Mouse (Mus musculus) intestine, embryonic 16.5 days (tissue): Measurements from ENCODE around the gene Cavin2. TPM values are rescaled to one million over a fixed set of nuclear protein-coding genes. Genes with fewer than 3 reads are reported as not detected.

Experiments
- ATAC-seq: fragments of 200-750 bp; cut with Nextera tagmentation; 2 replicates; pipeline ENCODE4 v1.8.0; 2017; ENCODE audit warnings: moderate TSS enrichment, moderate library complexity
- H3K27ac ChIP-seq: fragments of 300-500 bp; sonication (generic); 2 replicates; pipeline ENCODE4 v1.5.1; 2014; ENCODE audit warnings: mild to moderate bottlenecking, low read length
- H3K27me3 ChIP-seq: fragments of 300-500 bp; sonication (generic); replicated peaks from 2 replicates; pipeline ENCODE4 v1.6.1; 2014; ENCODE audit warnings: low read length, control low read depth, mixed read lengths; ENCODE audit not compliant: control insufficient read depth, insufficient read depth
- H3K36me3 ChIP-seq: fragments of 300-500 bp; sonication (generic); 2 replicates; pipeline ENCODE4 v1.6.1; 2014; ENCODE audit warnings: low read length, control low read depth; ENCODE audit not compliant: control insufficient read depth, insufficient read depth
- H3K4me1 ChIP-seq: fragments of 300-500 bp; sonication (generic); 2 replicates; pipeline ENCODE4 v1.6.1; 2014; ENCODE audit warnings: low read length, control low read depth, mixed read lengths; ENCODE audit not compliant: control insufficient read depth, insufficient read depth
- H3K4me2 ChIP-seq: fragments of 300-500 bp; sonication (generic); 2 replicates; pipeline ENCODE4 v1.6.1; 2014; ENCODE audit warnings: low read depth, low read length, control low read depth
- H3K4me3 ChIP-seq: fragments of 300-500 bp; sonication (generic); 2 replicates; pipeline ENCODE4 v1.5.1; 2014; ENCODE audit warnings: mild to moderate bottlenecking, low read length
- H3K9ac ChIP-seq: fragments of 300-500 bp; sonication (generic); 2 replicates; pipeline ENCODE4 v1.6.1; 2014; ENCODE audit warnings: low read depth, low read length
- H3K9me3 ChIP-seq: fragments of 300-500 bp; sonication (generic); 2 replicates; pipeline ENCODE4 v1.6.1; 2016; ENCODE audit warnings: low read length, control low read depth; ENCODE audit not compliant: control insufficient read depth
- WGBS: fragments of 180-500 bp; shearing (Covaris S2); extraction: QIAGEN DNeasy Blood & Tissue Kit; methylation state at CpG from one replicate; pipeline ENCODE4 v1.1.7; 2014; 5-methylcytosine and 5-hydroxymethylcytosine counted together
- polyA plus RNA-seq: library from polyadenylated mRNA; unstranded; fragments of >200 nt; fragmentation: Nextera tagmentation; extraction: Ambion mirVana; gene quantifications from 2 replicates; pipeline ENCODE4 v1.2.1, GENCODE M21; 2015

Gene Cavin2
- polyA plus RNA-seq, 1 experiment from 2014 or later, result 76.3 TPM

DNA sequence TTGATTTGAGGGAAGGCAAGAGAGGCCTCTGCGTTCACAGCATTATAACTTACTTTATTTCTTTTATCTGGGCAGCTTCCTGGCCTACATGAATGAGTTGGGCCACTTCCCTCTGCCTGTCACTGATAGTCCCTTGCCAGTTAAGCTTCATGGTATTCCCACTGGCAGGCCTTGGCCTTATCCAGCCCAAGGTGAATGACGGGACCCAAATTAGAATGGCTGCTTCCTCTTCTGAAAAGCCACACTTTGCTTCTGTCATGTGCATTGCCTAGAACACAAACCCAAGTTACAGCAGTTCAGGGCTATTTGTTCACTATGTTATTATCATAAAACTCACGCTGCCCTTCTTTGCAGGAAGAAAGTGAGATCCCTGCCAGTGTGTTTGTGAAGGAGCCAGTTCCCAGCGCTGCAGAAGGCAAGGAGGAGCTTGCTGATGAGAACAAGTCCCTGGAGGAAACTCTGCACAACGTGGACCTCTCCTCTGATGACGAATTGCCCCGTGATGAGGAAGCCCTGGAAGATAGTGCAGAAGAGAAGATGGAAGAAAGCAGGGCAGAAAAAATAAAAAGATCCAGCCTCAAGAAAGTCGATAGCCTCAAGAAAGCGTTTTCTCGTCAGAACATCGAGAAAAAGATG is 11.5 kb downstream of the Cavin2 start:
- Histone ChIP-seq H3K4me3 (no peak overlapping the region), H3K9me3 (no peaks in the 10 kb centered on the region), H3K36me3 (no peaks in the 10 kb centered on the region), H3K27me3 (no peaks in the 10 kb centered on the region), H3K4me1 (no peaks in the 10 kb centered on the region), H3K9ac (no peak overlapping the region), H3K27ac (no peak overlapping the region), H3K4me2 (no peak overlapping the region)
- WGBS, result 71% methylated on average over 11 of the region's 11 CpGs
- ATAC-seq, result no peak

DNA sequence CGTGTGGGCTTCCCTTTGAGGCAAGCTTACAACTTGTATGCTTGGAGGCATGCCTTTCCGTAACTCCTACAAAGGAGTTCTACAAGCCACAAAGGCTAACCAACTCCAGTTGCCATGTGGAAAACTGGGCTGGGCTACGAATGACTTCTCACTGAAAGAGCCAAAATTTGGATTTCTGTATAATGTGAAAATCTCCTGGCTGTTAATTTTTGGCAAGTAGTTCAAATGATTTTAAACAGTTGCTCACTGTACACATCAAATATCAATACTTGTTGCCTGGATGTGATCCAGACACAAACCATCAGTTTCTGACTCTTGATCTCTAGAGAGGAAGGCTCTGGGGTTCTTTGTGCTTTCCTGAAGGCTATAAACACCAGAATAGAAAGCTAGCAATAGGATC is 18.1 kb downstream of the Cavin2 start:
- Histone ChIP-seq H3K9ac (no peak overlapping the region), H3K27ac (no peak overlapping the region), H3K9me3 (no peaks in the 10 kb centered on the region), H3K4me2 (no peak overlapping the region), H3K36me3 (no peaks in the 10 kb centered on the region), H3K4me3 (no peak overlapping the region), H3K27me3 (no peaks in the 10 kb centered on the region), H3K4me1 (no peaks in the 10 kb centered on the region)
- ATAC-seq, result no peak
- 84% methylated on average over 3 of the region's 3 CpGs for WGBS

DNA sequence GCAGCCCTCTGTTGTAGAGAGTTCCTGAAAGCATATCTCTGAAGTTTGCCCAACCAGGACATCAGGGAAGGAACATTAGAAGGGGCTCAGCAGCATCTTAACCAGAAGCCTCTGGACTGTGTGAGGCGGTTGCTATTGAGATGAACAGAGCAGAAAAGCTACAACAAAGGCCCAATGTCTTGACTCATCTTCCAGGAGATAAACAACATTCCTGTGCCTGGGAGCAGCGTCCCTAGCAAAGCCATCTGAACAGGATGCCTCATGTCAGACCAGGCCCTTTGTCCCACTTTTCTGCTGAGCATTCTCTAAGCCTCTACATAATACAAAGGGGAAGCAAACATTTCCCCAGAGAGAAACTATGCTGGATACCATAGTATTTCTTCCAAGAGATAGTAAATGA is 26.6 kb downstream of the Cavin2 start:
- 26% methylated on average over 2 of the region's 2 CpGs for WGBS
- Histone ChIP-seq H3K9me3 (no peaks in the 10 kb centered on the region), H3K36me3 (no peaks in the 10 kb centered on the region), H3K4me2 (no peak overlapping the region), H3K4me1 (no peaks in the 10 kb centered on the region), H3K27me3 (no peaks in the 10 kb centered on the region), H3K9ac (no peak overlapping the region), H3K27ac (no peak overlapping the region), H3K4me3 (no peak overlapping the region)
- no peak for ATAC-seq

DNA sequence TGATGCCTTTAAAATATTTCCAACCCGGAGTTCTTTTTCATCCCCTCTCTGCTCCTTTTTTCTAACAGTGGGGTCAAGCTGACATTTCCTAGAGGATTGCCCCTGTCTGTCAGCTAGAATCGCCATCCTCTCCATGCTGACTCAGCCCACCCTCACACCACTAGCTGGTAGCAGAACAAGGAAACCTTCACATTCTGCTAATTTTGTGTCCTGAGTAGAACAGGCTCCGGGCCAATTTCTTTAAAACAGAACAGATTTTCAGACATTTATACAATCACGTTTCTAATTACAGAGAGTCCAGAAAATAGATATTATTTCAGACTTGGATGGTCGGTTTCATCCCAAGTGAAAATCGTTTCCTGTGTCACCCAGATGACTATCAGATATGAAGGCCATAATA is 34.6 kb downstream of the Cavin2 start:
- Histone ChIP-seq H3K4me3 (no peak overlapping the region), H3K4me2 (no peak overlapping the region), H3K9me3 (no peaks in the 10 kb centered on the region), H3K36me3 (no peaks in the 10 kb centered on the region), H3K9ac (no peak overlapping the region), H3K4me1 (no peaks in the 10 kb centered on the region), H3K27ac (no peak overlapping the region), H3K27me3 (no peaks in the 10 kb centered on the region)
- 71% methylated on average over 6 of the region's 6 CpGs for WGBS
- ATAC-seq, result no peak

DNA sequence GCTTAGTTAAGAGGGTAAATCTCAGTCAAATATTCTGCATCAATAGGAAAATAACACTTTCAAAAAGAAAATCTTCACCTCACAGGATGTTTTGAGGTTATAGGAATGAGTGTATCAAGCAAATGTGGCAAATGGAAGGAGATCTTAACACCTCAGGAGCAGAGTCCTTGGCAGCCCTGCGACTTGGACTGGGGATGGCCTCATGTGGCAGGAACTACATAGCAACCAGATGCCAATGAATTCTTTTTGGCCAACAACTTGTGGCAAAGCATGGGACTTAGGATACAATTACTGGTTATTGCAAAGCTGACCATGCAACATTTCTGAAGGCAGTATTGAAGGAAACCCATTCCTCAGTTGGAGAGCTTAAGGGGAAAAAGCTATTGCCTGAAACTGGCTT is 39.6 kb downstream of the Cavin2 start:
- Histone ChIP-seq H3K36me3 (no peaks in the 10 kb centered on the region), H3K4me2 (no peak overlapping the region), H3K4me1 (no peaks in the 10 kb centered on the region), H3K9me3 (no peaks in the 10 kb centered on the region), H3K27me3 (no peaks in the 10 kb centered on the region), H3K4me3 (no peak overlapping the region), H3K9ac (no peak overlapping the region), H3K27ac (no peak overlapping the region)
- no peak for ATAC-seq
- WGBS, result 88% methylated on average over 1 of the region's 1 CpGs

DNA sequence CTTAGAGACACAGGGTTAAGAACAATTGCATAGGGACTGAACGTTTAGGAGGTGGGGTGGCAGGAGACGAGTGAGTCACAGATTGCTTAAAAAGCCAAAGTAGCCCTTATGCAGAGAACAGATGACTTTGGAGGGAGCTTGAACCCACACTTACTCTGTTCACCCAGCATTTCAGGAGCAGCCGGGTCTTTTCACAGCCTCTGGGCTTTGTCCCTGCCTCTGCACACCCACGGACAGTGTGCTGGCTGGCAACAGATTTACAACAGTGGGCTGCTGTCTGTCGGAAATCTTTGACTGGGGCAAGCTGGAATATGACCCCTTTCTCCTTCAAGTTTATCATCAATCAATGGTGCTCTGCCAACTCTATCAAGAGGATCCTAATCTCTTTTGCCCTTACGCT is 44.1 kb downstream of the Cavin2 start:
- 29% methylated on average over 6 of the region's 6 CpGs for WGBS
- Histone ChIP-seq H3K9ac (peak overlapping the region; percentile 39; the same call in 1 of the 2 replicates), H3K4me3 (peak overlapping the region; percentile 42; the same call in 1 of the 2 replicates), H3K27me3 (no peaks in the 10 kb centered on the region), H3K4me1 (no peaks in the 10 kb centered on the region), H3K4me2 (peak overlapping the region; percentile 77; the same call in 1 of the 2 replicates), H3K36me3 (no peaks in the 10 kb centered on the region), H3K27ac (no peak overlapping the region), H3K9me3 (no peaks in the 10 kb centered on the region)
- ATAC-seq, result no peak

DNA sequence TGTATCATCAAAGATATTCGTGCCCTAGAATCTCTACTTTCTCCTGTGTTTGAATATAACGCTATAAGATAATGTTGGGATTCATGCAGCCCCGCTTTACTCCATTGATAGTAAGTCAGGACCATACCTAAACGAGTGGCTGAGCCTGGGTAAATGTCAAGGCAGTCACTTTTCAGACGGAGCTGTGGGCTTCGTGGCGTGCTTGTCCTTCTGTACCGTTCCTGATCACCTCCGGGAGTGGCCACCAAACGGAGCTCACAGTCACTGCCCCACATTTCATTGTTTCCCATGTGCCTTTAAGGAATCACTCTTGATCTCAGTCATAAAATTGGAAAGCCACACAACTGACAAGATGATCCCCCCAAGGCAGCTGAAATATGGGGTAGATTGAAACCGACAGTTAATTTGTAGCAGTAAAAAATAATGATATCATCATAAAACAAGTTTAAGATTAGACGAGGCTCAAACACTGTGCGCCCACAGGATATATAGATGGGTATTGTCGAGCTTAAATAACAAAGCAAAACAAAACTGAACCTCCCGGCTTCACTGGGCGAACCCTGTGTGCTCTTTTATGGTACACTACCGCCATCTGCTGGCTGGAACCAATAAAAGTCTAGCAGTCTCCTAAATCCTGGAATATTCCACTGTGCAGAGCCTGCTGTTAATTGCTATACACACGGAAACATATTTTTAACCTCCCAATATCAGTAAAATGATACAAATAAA is 44.8 kb downstream of the Cavin2 start:
- no peaks in the 10 kb centered on the region for H3K4me1 ChIP-seq
- no peaks in the 10 kb centered on the region for H3K9me3 ChIP-seq
- 0 out of 2 replicates have a peak overlapping the region, but pooled peaks have one; percentile 24 for H3K27ac ChIP-seq
- ATAC-seq, result peak; percentile 93
- H3K9ac ChIP-seq, result peak overlapping the region; percentile 39; the same call in 1 of the 2 replicates
- no peaks in the 10 kb centered on the region for H3K36me3 ChIP-seq
- H3K4me3 ChIP-seq, result peak overlapping the region; percentile 42
- H3K4me2 ChIP-seq, result peak overlapping the region; percentile 77
- no peaks in the 10 kb centered on the region for H3K27me3 ChIP-seq
- WGBS, result 9% methylated on average over 18 of the region's 18 CpGs

DNA sequence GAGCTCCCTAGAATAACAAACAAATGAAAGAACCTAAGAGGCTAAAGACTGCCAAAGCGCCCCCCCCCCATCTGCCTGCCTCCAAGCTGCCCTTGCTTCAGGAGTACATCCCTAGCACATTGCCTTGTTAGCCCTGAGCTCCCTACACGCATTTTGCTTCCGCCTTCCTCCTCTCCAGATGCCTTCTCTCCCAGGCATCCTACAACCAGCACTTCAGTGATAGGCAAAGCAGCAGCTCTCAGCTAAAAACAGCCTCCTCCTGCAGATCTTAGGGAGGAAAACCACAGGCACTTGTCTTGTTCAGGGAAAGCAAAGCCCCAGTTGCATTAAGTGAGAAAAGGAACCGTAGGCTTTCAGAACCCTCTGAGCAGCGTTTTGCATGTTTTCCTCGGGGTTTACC is 45.4 kb downstream of the Cavin2 start:
- Histone ChIP-seq H3K27me3 (no peaks in the 10 kb centered on the region), H3K4me3 (no peak overlapping the region), H3K9ac (no peak overlapping the region), H3K27ac (no peak overlapping the region), H3K9me3 (no peaks in the 10 kb centered on the region), H3K4me2 (no peak overlapping the region), H3K4me1 (no peaks in the 10 kb centered on the region), H3K36me3 (no peaks in the 10 kb centered on the region)
- ATAC-seq, result peak; percentile 73
- 26% methylated on average over 6 of the region's 6 CpGs for WGBS

DNA sequence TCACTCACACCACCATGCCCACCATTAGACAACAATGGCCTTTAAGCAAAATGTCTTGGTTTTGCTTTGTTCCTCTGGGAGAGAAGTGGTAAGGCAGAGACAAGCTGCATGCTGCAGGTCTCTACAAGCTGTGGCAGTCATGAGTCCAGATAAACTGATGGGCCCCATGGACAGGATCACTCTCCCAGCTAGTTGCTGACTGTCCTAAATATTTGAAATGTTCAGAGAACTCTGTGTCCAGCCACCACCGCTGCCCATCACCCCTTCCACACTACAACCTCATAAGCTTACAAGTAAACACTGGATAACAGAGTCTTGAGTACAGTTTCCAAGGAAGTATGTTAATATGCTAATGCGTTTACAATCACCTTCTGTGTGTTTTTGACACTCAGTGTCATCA is 46.2 kb downstream of the Cavin2 start:
- H3K4me2 ChIP-seq, result no peak overlapping the region
- H3K27ac ChIP-seq, result no peak overlapping the region
- no peaks in the 10 kb centered on the region for H3K36me3 ChIP-seq
- H3K4me1 ChIP-seq, result no peaks in the 10 kb centered on the region
- no peaks in the 10 kb centered on the region for H3K9me3 ChIP-seq
- H3K27me3 ChIP-seq, result no peaks in the 10 kb centered on the region
- no peak for ATAC-seq
- H3K4me3 ChIP-seq, result no peak overlapping the region
- H3K9ac ChIP-seq, result no peak overlapping the region
- 78% methylated on average over 2 of the region's 2 CpGs for WGBS
